Mouse (Mus musculus) embryonic fibroblast, embryonic 13.5 days (primary cell): ENCODE measurements around the gene Dtd2.

Experiments used
- CTCF ChIP-seq: IDR thresholded peaks from 2 replicates; pipeline ENCODE4 v1.5.1; 2011; ENCODE audit warnings: mild to moderate bottlenecking, control low read depth, low read length, moderate library complexity, borderline replicate concordance; ENCODE audit not compliant: insufficient read depth
- POLR2A ChIP-seq: IDR thresholded peaks from 2 replicates; pipeline ENCODE4 v1.6.1; 2011; ENCODE audit warnings: low read depth, mild to moderate bottlenecking, control low read depth, low read length, moderate library complexity

GRCm38 (mm10) chr12:52001544-52001943, 4.8 kb downstream of the Dtd2 start:
- TF ChIP-seq CTCF: no peak
- no peak for TF ChIP-seq POLR2A
